Mouse (Mus musculus) CD4-positive naive resting alpha-beta T cell, adult 57 days (primary cell): ENCODE data around the gene Cacna1g. TPM values are rescaled to one million over a fixed set of nuclear protein-coding genes. Genes with fewer than 3 reads are reported as not detected.

Experiments
- total RNA-seq: library from RNA; stranded (reverse); gene quantifications from one replicate; pipeline ENCODE4 v1.2.4, GENCODE M21; 2023

The Cacna1g gene
- total RNA-seq, result not detected

DNA sequence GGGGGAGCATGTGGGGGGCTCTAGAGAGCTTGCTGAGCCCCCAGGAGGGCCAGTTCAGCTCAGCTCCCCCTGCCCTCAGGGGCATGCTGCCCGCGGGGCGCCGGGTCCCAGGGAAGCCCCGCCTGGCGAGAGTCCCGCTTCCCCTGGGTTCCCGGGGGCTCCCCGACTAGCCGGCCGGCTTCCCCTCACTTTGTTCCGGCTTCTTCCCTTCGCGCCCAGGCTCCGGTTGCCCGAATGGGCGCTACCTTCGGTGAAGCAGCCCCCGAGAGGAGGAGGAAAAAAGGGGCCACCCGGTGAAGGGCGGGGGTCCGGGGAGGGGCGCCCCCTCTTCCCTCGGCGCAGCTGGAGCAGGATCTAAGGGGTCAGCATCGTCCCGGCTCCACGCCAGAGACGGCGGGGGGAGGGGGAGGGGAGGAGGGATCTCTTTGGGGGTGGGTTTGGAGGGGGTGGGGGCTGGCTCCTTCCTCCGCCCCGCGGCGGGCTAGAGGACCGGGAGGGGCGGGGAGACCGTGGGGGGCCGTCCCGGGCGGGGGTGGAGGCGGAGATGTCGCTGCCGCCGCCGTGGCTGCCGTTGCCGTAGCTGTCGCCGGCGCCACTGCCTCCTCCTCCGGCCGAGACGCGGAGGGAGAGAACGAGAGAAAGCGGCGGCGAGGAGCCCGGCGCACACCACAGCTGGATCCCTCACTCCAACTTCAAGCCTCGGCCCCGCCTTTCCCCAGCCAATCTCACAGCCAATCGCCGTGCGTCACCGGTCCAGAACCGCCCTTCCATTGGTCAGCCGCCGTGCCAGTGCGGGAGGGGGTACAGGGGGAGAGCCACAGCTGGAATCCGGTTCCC, at the start of gene Cacna1g:
Gene Cacna1g, minus strand, starts transcription at position 492 of the 837 bp plus-strand sequence.

DNA sequence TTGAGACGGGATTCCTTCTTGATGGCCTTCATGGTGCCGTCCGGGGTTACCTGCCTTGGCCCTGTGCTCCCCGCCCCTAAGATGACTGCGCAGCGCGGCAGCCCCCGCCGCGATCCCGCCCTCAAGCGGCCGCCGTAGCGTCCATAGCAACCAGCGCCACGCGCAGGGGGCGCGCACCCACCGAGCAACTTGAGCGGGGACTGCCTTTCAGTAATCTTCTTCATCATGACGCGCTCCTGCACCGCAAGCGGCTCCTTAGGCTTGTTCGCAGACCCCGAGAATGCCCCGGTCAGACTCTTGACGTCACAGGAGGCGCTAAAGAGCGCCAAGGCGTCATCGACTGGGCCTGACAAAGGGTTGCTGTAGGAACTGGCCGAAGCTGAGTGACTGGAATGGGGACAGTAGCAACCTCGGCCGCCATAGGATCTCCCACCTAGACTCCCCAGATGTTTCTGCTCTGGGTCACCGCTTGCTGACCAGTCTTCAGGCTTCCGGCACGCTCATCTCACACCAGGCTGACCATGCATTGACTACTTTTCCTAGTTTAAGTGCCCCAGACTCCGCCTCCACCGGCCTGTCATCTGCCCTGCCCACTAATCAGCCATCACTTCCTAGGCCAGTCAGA, 47.3 kb upstream of the Cacna1g start, which contains the start of gene Mycbpap:
Gene Mycbpap, minus strand, starts transcription at position 524 of the 625 bp plus-strand sequence.

DNA sequence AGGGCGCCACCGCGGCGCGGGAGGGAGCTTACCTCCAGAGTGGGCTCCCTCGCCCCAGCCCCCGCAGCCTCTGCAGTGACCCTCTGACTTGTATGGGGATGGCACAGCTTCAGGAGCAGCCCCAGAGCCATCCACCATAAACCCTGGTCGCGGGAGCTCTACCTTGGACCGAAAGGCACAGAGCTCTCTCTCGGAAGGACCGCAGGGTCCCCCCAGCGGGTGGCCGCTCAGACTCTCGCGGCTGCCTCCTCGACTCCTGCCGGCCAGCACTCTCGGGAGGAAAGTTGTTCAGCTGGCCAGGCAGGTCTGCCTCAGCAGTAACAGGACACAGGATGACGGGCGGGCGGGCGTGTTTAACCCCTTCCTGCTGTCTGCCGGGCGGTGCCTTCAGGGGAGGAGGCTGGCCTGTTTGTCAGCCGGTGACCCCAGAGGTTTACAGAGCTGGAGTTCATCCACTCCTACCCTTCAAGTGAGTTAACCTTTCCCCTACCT, 25.7 kb upstream of the Cacna1g start, which contains the start of gene Epn3:
Gene Epn3, minus strand, starts transcription at position 314 of the 492 bp plus-strand sequence.

DNA sequence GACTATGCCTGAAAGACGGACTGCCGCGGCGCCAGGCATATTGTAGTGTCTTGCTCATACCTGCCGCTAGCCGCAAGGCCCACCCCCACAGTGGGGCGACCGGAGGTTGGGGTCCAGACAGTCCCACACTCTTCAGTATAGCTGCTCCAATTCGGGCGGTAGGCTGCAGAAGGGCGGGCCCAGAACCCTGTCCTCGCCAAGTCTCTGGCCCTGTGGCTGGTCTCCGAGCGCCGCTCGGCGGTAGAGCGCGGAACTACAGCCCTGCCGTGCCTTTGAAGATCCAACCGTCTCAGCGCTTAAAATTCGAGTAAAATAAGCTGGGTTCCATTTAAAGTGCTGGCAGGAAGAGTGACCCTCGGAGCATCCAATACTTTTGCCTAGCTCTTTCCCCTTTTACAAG, 12.0 kb upstream of the Cacna1g start, which contains the start of gene Spata20:
Gene Spata20, minus strand, starts transcription at position 179 of the 400 bp plus-strand sequence.

DNA sequence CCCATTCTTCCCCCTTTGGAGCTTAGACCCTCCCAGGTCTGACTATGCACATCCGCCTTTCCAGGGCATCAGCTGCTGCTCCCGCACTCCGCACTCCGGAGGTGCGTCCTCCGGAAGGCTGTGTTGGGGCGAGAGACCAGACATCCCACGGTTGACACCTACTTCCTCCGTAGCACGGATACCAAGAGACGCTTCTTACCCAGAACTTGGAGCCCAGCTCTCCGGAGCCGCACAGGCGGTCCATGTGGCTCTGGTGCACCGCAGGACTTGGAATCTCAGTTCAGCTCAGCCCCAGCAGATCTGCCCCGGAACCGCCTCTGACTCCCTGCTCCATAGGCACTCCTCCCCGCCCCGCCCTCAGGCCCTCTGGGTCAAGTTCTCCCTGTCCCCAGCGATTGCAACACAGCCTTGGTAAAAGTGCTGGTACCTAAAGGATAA, 81.3 kb downstream of the Cacna1g start, which contains the start of gene Abcc3:
Gene Abcc3, minus strand, starts transcription at position 326 of the 438 bp plus-strand sequence.

Other genes starting within 250 kb of the Cacna1g start
- 2.2 TPM for gene Wfikkn2, start 228.2 kb downstream of the Cacna1g start, total RNA-seq
- not detected for gene Gm21885, start 192.3 kb downstream of the Cacna1g start, total RNA-seq
- gene Luc7l3, start 152.2 kb downstream of the Cacna1g start, total RNA-seq, result 118 TPM
- gene Ankrd40, start 146.2 kb downstream of the Cacna1g start, total RNA-seq, result 51.1 TPM
- 2.4 TPM for gene Abcc3, start 81.2 kb downstream of the Cacna1g start, total RNA-seq
- not detected for gene Spata20, start 12.0 kb upstream of the Cacna1g start, total RNA-seq
- gene Epn3, start 25.8 kb upstream of the Cacna1g start, total RNA-seq, result not detected
- gene Mycbpap, start 47.5 kb upstream of the Cacna1g start, total RNA-seq, result 2.6 TPM
- 4.6 TPM for gene Rsad1, start 75.1 kb upstream of the Cacna1g start, total RNA-seq
- gene Chad, start 90.8 kb upstream of the Cacna1g start, total RNA-seq, result not detected
- 16.1 TPM for gene Acsf2, start 127.7 kb upstream of the Cacna1g start, total RNA-seq
- 47.9 TPM for gene Lrrc59, start 155.6 kb upstream of the Cacna1g start, total RNA-seq
- 17.8 TPM for gene Mrpl27, start 179.6 kb upstream of the Cacna1g start, total RNA-seq
- 0.68 TPM for gene Eme1, start 179.8 kb upstream of the Cacna1g start, total RNA-seq
- gene Xylt2, start 203.3 kb upstream of the Cacna1g start, total RNA-seq, result 59.2 TPM
- not detected for gene Gm11541, start 230.3 kb upstream of the Cacna1g start, total RNA-seq